In genomic region chr5:97618411-97618810, GRCm38 (mm10) we compare ENCODE assay signal across 27 mouse cellular contexts.
A peak's percentile ranks its signal among the peaks of the same experiment; 100 is the strongest.
DNase-seq lines count a peak whose midpoint lies in the region; ATAC-seq lines count a peak whose summit lies in the region.
"Had no signal": no experiment of that assay in that cellular context is flagged by ENCODE, and none has a peak within 500 bp of the region (broad histone marks: within the 10 kb centered on the region; RNA-seq: fewer than 3 reads in every experiment).

No protein-coding gene starts in this region.

- intact Hi-C loops in heart, postnatal 36 days (cut with DNase I), result no loop called here

- no peak overlapping the region for H3K27ac ChIP-seq in heart, embryonic 11.5 days (ENCODE audit: low read depth, low read length)
- no peak overlapping the region for H3K27ac ChIP-seq in heart, embryonic 16.5 days (ENCODE audit: low read length)
- no peak overlapping the region for H3K27ac ChIP-seq in hindbrain, embryonic 13.5 days
- H3K27ac ChIP-seq: embryonic facial prominence, embryonic 12.5 days; embryonic facial prominence, embryonic 15.5 days; hindbrain, embryonic 12.5 days; intestine, embryonic 15.5 days; kidney, embryonic 15.5 days had no signal

- H3K9ac ChIP-seq in heart, embryonic 11.5 days (ENCODE audit: low read depth, low read length), result no peak overlapping the region
- H3K9ac ChIP-seq in heart, embryonic 16.5 days (ENCODE audit: low read length), result no peak overlapping the region
- no peak overlapping the region for H3K9ac ChIP-seq in hindbrain, embryonic 13.5 days
- H3K9ac ChIP-seq: embryonic facial prominence, embryonic 12.5 days; embryonic facial prominence, embryonic 15.5 days; forebrain, postnatal 0 days; hindbrain, embryonic 12.5 days; intestine, embryonic 15.5 days; kidney, embryonic 15.5 days had no signal

- H3K27me3 ChIP-seq in heart, embryonic 11.5 days (ENCODE audit: control insufficient read depth, insufficient read depth, low read length), result no peaks in the 10 kb centered on the region
- H3K27me3 ChIP-seq in heart, embryonic 16.5 days (ENCODE audit: control insufficient read depth, insufficient read depth, low read length), result no peaks in the 10 kb centered on the region
- H3K27me3 ChIP-seq in hindbrain, embryonic 13.5 days, result no peaks in the 10 kb centered on the region
- H3K27me3 ChIP-seq: CH12.LX; embryonic facial prominence, embryonic 12.5 days; embryonic facial prominence, embryonic 15.5 days; hindbrain, embryonic 12.5 days; intestine, embryonic 15.5 days; kidney, embryonic 15.5 days had no signal

- no peak overlapping the region for H3K4me3 ChIP-seq in heart, embryonic 11.5 days (ENCODE audit: low read depth, low read length)
- no peak overlapping the region for H3K4me3 ChIP-seq in heart, embryonic 16.5 days (ENCODE audit: low read length)
- no peak overlapping the region for H3K4me3 ChIP-seq in hindbrain, embryonic 13.5 days
- H3K4me3 ChIP-seq: embryonic facial prominence, embryonic 12.5 days; embryonic facial prominence, embryonic 15.5 days; hindbrain, embryonic 12.5 days; intestine, embryonic 15.5 days; kidney, embryonic 15.5 days had no signal

- H3K9me3 ChIP-seq in heart, embryonic 11.5 days (replicated peaks; ENCODE audit: control insufficient read depth, low read length), result no peaks in the 10 kb centered on the region
- H3K9me3 ChIP-seq in heart, embryonic 16.5 days (replicated peaks; ENCODE audit: control insufficient read depth, low read length), result no peaks in the 10 kb centered on the region
- no peaks in the 10 kb centered on the region for H3K9me3 ChIP-seq in hindbrain, embryonic 13.5 days
- H3K9me3 ChIP-seq: embryonic facial prominence, embryonic 12.5 days; embryonic facial prominence, embryonic 15.5 days; hindbrain, embryonic 12.5 days; intestine, embryonic 15.5 days; kidney, embryonic 15.5 days had no signal

- H3K4me1 ChIP-seq in heart, embryonic 11.5 days (ENCODE audit: control insufficient read depth, insufficient read depth, low read length), result no peaks in the 10 kb centered on the region
- no peaks in the 10 kb centered on the region for H3K4me1 ChIP-seq in heart, embryonic 16.5 days (ENCODE audit: control insufficient read depth, insufficient read depth, low read length)
- no peaks in the 10 kb centered on the region for H3K4me1 ChIP-seq in hindbrain, embryonic 13.5 days (replicated peaks)
- H3K4me1 ChIP-seq: embryonic facial prominence, embryonic 12.5 days; embryonic facial prominence, embryonic 15.5 days; hindbrain, embryonic 12.5 days; intestine, embryonic 15.5 days; kidney, embryonic 15.5 days had no signal

- DNase-seq in gastrocnemius, adult 18-20 months (ENCODE audit: low spot score), result peak; percentile 54
- DNase-seq in gastrocnemius, postnatal 4 days (ENCODE audit: low spot score in 2 of 2), result no peak
- peak; percentile 91 for DNase-seq in heart, adult 11 months
- DNase-seq in heart, postnatal 36 days, result no peak
- DNase-seq: adrenal gland, adult 8-10 months; adrenal gland, postnatal 36 days; B cell, adult 2 months; cerebellum, adult 18-20 months; cerebellum, adult 9-11 months; cerebellum, postnatal 25 days; forebrain, postnatal 0 days; heart, postnatal 10 days; kidney, adult 11 months; kidney, adult 8-10 months had no signal

- no peak for ATAC-seq in heart, embryonic 11.5 days (replicated peaks; ENCODE audit: insufficient number of reproducible peaks, low FRiP score, low TSS enrichment)
- peak; percentile 32; the same call in 1 of the 2 replicates for ATAC-seq in heart, embryonic 16.5 days (replicated peaks; ENCODE audit: extremely low read depth, insufficient read depth, low FRiP score)
- ATAC-seq in hindbrain, embryonic 13.5 days (ENCODE audit: low FRiP score), result no peak
- ATAC-seq: forebrain, embryonic 14.5 days; forebrain, postnatal 0 days; hindbrain, embryonic 16.5 days; intestine, embryonic 15.5 days; Patski had no signal

- WGBS in heart, embryonic 11.5 days (ENCODE audit: insufficient replicate concordance), result 53% methylated on average over 4 of the region's 4 CpGs
- WGBS in heart, embryonic 16.5 days, result 59% methylated on average over 4 of the region's 4 CpGs
- WGBS in hindbrain, embryonic 13.5 days, result 87% methylated on average over 4 of the region's 4 CpGs

- no peak overlapping the region for H3K4me2 ChIP-seq in heart, embryonic 11.5 days
- H3K4me2 ChIP-seq in heart, embryonic 16.5 days (ENCODE audit: low read depth, low read length), result no peak overlapping the region
- H3K4me2 ChIP-seq in hindbrain, embryonic 13.5 days, result no peak overlapping the region
- H3K4me2 ChIP-seq: embryonic facial prominence, embryonic 12.5 days; embryonic facial prominence, embryonic 15.5 days; hindbrain, embryonic 12.5 days; intestine, embryonic 15.5 days; kidney, embryonic 15.5 days had no signal

- H3K36me3 ChIP-seq in heart, embryonic 11.5 days (ENCODE audit: control insufficient read depth, insufficient read depth, low read length), result no peaks in the 10 kb centered on the region
- H3K36me3 ChIP-seq in heart, embryonic 16.5 days (ENCODE audit: control insufficient read depth, insufficient read depth), result no peaks in the 10 kb centered on the region
- no peaks in the 10 kb centered on the region for H3K36me3 ChIP-seq in hindbrain, embryonic 13.5 days
- H3K36me3 ChIP-seq: embryonic facial prominence, embryonic 12.5 days; embryonic facial prominence, embryonic 15.5 days; G1E; hindbrain, embryonic 12.5 days; intestine, embryonic 15.5 days; kidney, embryonic 15.5 days had no signal

Comparison
In these comparisons a context has a peak if more than half of its experiments do, and no peak if none do; other contexts are left out.
1. DNase-seq: peak in gastrocnemius, adult 18-20 months (single experiment) and heart, adult 11 months (single experiment); none in gastrocnemius, postnatal 4 days (0 of 2) and heart, postnatal 36 days (0 of 2).